Mouse (Mus musculus): ENCODE measurements around the gene Scube2. TPM values are rescaled to one million over a fixed set of nuclear protein-coding genes. Genes with fewer than 3 reads are reported as not detected.

Gene Scube2
- polyA plus RNA-seq, 1 experiment from 2014 or later, result 2.3 TPM

- Histone ChIP-seq H3K27ac (replicated peaks; ENCODE audit: low read depth, low read length) (no peak overlapping the region), H3K4me2 (ENCODE audit: low read length) (no peak overlapping the region), H3K4me3 (replicated peaks; ENCODE audit: low read depth, low read length) (no peak overlapping the region), H3K27me3 (ENCODE audit: control insufficient read depth, insufficient read depth, low read length) (no peaks in the 10 kb centered on the region), H3K36me3 (ENCODE audit: control insufficient read depth, insufficient read depth, low read length) (no peaks in the 10 kb centered on the region), H3K9me3 (ENCODE audit: control insufficient read depth, low read length) (no peaks in the 10 kb centered on the region), H3K4me1 (ENCODE audit: control insufficient read depth, insufficient read depth, low read length) (no peaks in the 10 kb centered on the region), H3K9ac (replicated peaks; ENCODE audit: low read length) (no peak overlapping the region)
- DNase-seq (no peak), ATAC-seq (ENCODE audit: low FRiP score, low TSS enrichment) (no peak)
- 94% methylated on average over 8 of the region's 8 CpGs for WGBS
These were observed 38.6 kb downstream of the Scube2 start for GRCm38 (mm10) chr7:109826911-109827310.

- no peak for DNase-seq
These were observed 40.2 kb downstream of the Scube2 start for GRCm38 (mm10) chr7:109825293-109825692.

GRCm38 (mm10) chr7:109818600-109818999 is 46.9 kb downstream of the Scube2 start:
- H3K4me2 ChIP-seq (ENCODE audit: low read length), result no peak overlapping the region
- no peak for DNase-seq
- H3K36me3 ChIP-seq (ENCODE audit: control insufficient read depth, insufficient read depth, low read length), result no peaks in the 10 kb centered on the region
- 91% methylated on average over 4 of the region's 4 CpGs for WGBS
- H3K9me3 ChIP-seq (ENCODE audit: control insufficient read depth, low read length), result no peaks in the 10 kb centered on the region
- no peak for ATAC-seq (ENCODE audit: low FRiP score, low TSS enrichment)
- no peak overlapping the region for H3K9ac ChIP-seq (replicated peaks; ENCODE audit: low read length)
- H3K27ac ChIP-seq (replicated peaks; ENCODE audit: low read depth, low read length), result no peak overlapping the region
- no peaks in the 10 kb centered on the region for H3K27me3 ChIP-seq (ENCODE audit: control insufficient read depth, insufficient read depth, low read length)
- no peak overlapping the region for H3K4me3 ChIP-seq (replicated peaks; ENCODE audit: low read depth, low read length)
- no peaks in the 10 kb centered on the region for H3K4me1 ChIP-seq (ENCODE audit: control insufficient read depth, insufficient read depth, low read length)

More at GRCm38 (mm10) chr7:109825293-109825692, 40.2 kb downstream of the Scube2 start:
- H3K9me3 ChIP-seq (ENCODE audit: control insufficient read depth, low read length), result no peaks in the 10 kb centered on the region
- no peaks in the 10 kb centered on the region for H3K36me3 ChIP-seq (ENCODE audit: control insufficient read depth, insufficient read depth, low read length)
- no peak overlapping the region for H3K4me3 ChIP-seq (replicated peaks; ENCODE audit: low read depth, low read length)
- H3K27ac ChIP-seq (replicated peaks; ENCODE audit: low read depth, low read length), result no peak overlapping the region
- 84% methylated on average over 14 of the region's 14 CpGs for WGBS
- no peak overlapping the region for H3K4me2 ChIP-seq (ENCODE audit: low read length)
- no peak overlapping the region for H3K9ac ChIP-seq (replicated peaks; ENCODE audit: low read length)
- no peak for ATAC-seq (ENCODE audit: low FRiP score, low TSS enrichment)
- no peaks in the 10 kb centered on the region for H3K4me1 ChIP-seq (ENCODE audit: control insufficient read depth, insufficient read depth, low read length)
- no peaks in the 10 kb centered on the region for H3K27me3 ChIP-seq (ENCODE audit: control insufficient read depth, insufficient read depth, low read length)

- H3K36me3 ChIP-seq (ENCODE audit: control insufficient read depth, insufficient read depth, low read length), result no peaks in the 10 kb centered on the region
- no peak for DNase-seq
- H3K27me3 ChIP-seq (ENCODE audit: control insufficient read depth, insufficient read depth, low read length), result no peaks in the 10 kb centered on the region
- no peak overlapping the region for H3K27ac ChIP-seq (replicated peaks; ENCODE audit: low read depth, low read length)
- H3K9me3 ChIP-seq (ENCODE audit: control insufficient read depth, low read length), result no peaks in the 10 kb centered on the region
- H3K4me3 ChIP-seq (replicated peaks; ENCODE audit: low read depth, low read length), result no peak overlapping the region
- H3K9ac ChIP-seq (replicated peaks; ENCODE audit: low read length), result no peak overlapping the region
- H3K4me2 ChIP-seq (ENCODE audit: low read length), result no peak overlapping the region
- no peak for ATAC-seq (ENCODE audit: low FRiP score, low TSS enrichment)
- H3K4me1 ChIP-seq (ENCODE audit: control insufficient read depth, insufficient read depth, low read length), result no peaks in the 10 kb centered on the region
These were observed 47.5 kb downstream of the Scube2 start for GRCm38 (mm10) chr7:109817954-109818353.

- no peak overlapping the region for H3K27ac ChIP-seq (replicated peaks; ENCODE audit: low read depth, low read length)
- H3K4me1 ChIP-seq (ENCODE audit: control insufficient read depth, insufficient read depth, low read length), result no peaks in the 10 kb centered on the region
- 11% methylated on average over 4 of the region's 4 CpGs for WGBS
- no peak overlapping the region for H3K9ac ChIP-seq (replicated peaks; ENCODE audit: low read length)
- H3K27me3 ChIP-seq (ENCODE audit: control insufficient read depth, insufficient read depth, low read length), result no peaks in the 10 kb centered on the region
- H3K9me3 ChIP-seq (ENCODE audit: control insufficient read depth, low read length), result no peaks in the 10 kb centered on the region
- no peaks in the 10 kb centered on the region for H3K36me3 ChIP-seq (ENCODE audit: control insufficient read depth, insufficient read depth, low read length)
- DNase-seq, result peak; percentile 7
- no peak overlapping the region for H3K4me3 ChIP-seq (replicated peaks; ENCODE audit: low read depth, low read length)
- ATAC-seq (ENCODE audit: low FRiP score, low TSS enrichment), result no peak
- no peak overlapping the region for H3K4me2 ChIP-seq (ENCODE audit: low read length)
These were observed 51.9 kb downstream of the Scube2 start for GRCm38 (mm10) chr7:109813330-109814140.

- Histone ChIP-seq H3K27ac (replicated peaks; ENCODE audit: low read depth, low read length) (no peak overlapping the region), H3K27me3 (ENCODE audit: control insufficient read depth, insufficient read depth, low read length) (no peaks in the 10 kb centered on the region), H3K9me3 (ENCODE audit: control insufficient read depth, low read length) (no peaks in the 10 kb centered on the region), H3K36me3 (ENCODE audit: control insufficient read depth, insufficient read depth, low read length) (no peaks in the 10 kb centered on the region), H3K4me1 (ENCODE audit: control insufficient read depth, insufficient read depth, low read length) (no peaks in the 10 kb centered on the region), H3K4me3 (replicated peaks; ENCODE audit: low read depth, low read length) (no peak overlapping the region), H3K9ac (replicated peaks; ENCODE audit: low read length) (no peak overlapping the region), H3K4me2 (ENCODE audit: low read length) (no peak overlapping the region)
- 83% methylated on average over 8 of the region's 8 CpGs for WGBS
- DNase-seq (no peak), ATAC-seq (ENCODE audit: low FRiP score, low TSS enrichment) (no peak)
These were observed 57.6 kb downstream of the Scube2 start for GRCm38 (mm10) chr7:109807616-109808485.

GRCm38 (mm10) chr7:109804843-109805242 is 60.6 kb downstream of the Scube2 start:
- Histone ChIP-seq H3K36me3 (ENCODE audit: control insufficient read depth, insufficient read depth, low read length) (no peaks in the 10 kb centered on the region), H3K4me1 (ENCODE audit: control insufficient read depth, insufficient read depth, low read length) (no peaks in the 10 kb centered on the region), H3K4me2 (ENCODE audit: low read length) (no peak overlapping the region), H3K27me3 (ENCODE audit: control insufficient read depth, insufficient read depth, low read length) (no peaks in the 10 kb centered on the region), H3K9ac (replicated peaks; ENCODE audit: low read length) (no peak overlapping the region), H3K27ac (replicated peaks; ENCODE audit: low read depth, low read length) (no peak overlapping the region), H3K4me3 (replicated peaks; ENCODE audit: low read depth, low read length) (no peak overlapping the region), H3K9me3 (ENCODE audit: control insufficient read depth, low read length) (no peaks in the 10 kb centered on the region)
- ATAC-seq (ENCODE audit: low FRiP score, low TSS enrichment) (no peak), DNase-seq (peak; percentile 12)
- WGBS, result 75% methylated on average over 6 of the region's 6 CpGs

- no peak overlapping the region for H3K27ac ChIP-seq (replicated peaks; ENCODE audit: low read depth, low read length)
- no peak for ATAC-seq (ENCODE audit: low FRiP score, low TSS enrichment)
- no peak overlapping the region for H3K9ac ChIP-seq (replicated peaks; ENCODE audit: low read length)
- WGBS, result 94% methylated on average over 6 of the region's 6 CpGs
- no peak overlapping the region for H3K4me2 ChIP-seq (ENCODE audit: low read length)
- no peaks in the 10 kb centered on the region for H3K27me3 ChIP-seq (ENCODE audit: control insufficient read depth, insufficient read depth, low read length)
- H3K36me3 ChIP-seq (ENCODE audit: control insufficient read depth, insufficient read depth, low read length), result no peaks in the 10 kb centered on the region
- no peak for DNase-seq
- H3K9me3 ChIP-seq (ENCODE audit: control insufficient read depth, low read length), result no peaks in the 10 kb centered on the region
- no peak overlapping the region for H3K4me3 ChIP-seq (replicated peaks; ENCODE audit: low read depth, low read length)
- H3K4me1 ChIP-seq (ENCODE audit: control insufficient read depth, insufficient read depth, low read length), result no peaks in the 10 kb centered on the region
These were observed 61.1 kb downstream of the Scube2 start for GRCm38 (mm10) chr7:109804355-109804754.
